Mouse (Mus musculus) small intestine, adult 2 months (tissue): ENCODE measurements at regions not wholly inside any gene's neighbourhood (a gene's known extent, or its start where the extent isn't known, plus 50 kb on each side); places are given as distances from the start of the nearest gene placed in this dataset.

ENCODE experiments used
- CTCF ChIP-seq: fragments of 200-500 bp; IDR thresholded peaks from 2 replicates; pipeline ENCODE4 v1.5.1; 2012; ENCODE audit warnings: low read depth, mild to moderate bottlenecking, control low read depth, inconsistent platforms, low read length, moderate library complexity, mixed read lengths; ENCODE audit not compliant: insufficient replicate concordance, insufficient read length; ENCODE audit errors: extremely low read depth
- POLR2A ChIP-seq: fragments of 200-500 bp; IDR thresholded peaks from 2 replicates; pipeline ENCODE4 v1.6.1; 2012; ENCODE audit warnings: low read depth, mild to moderate bottlenecking, control low read depth, inconsistent platforms, low read length, moderate library complexity

GRCm38 (mm10) chr12:51111811-51112210 lies 236.1 kb upstream of the G2e3 start:
- no peak for TF ChIP-seq POLR2A
- TF ChIP-seq CTCF: no peak
